Mouse (Mus musculus): ENCODE results near the gene Ggct.

DNA sequence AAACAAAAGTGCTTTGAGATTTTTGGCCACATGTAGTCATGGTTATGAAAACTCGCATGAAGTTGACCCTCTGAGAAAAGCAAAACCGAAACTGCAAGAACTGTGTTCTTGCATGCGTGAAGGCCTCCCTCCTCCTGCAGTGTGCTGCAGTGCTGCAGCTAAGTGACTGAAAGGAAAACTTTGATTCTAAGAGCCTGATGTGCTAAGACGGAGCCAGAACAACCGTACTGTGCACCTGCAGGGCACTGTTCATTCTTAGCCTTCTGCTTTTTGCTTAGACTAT, 19.9 kb downstream of the Ggct start:
- TF ChIP-seq POLR2A (IDR thresholded peaks at IDR 0.05; ENCODE audit: control insufficient read depth, low read depth, low read length) (no peak), CTCF (IDR thresholded peaks at IDR 0.05; ENCODE audit: control insufficient read depth, insufficient read depth, insufficient replicate concordance, low read depth, low read length) (no peak)

All from testis, adult 2 months (tissue).